ENCODE assay signal across 9 mouse cellular contexts in genomic region chr13:103978286-103978866, GRCm38 (mm10). TPM values are rescaled to one million over a fixed set of nuclear protein-coding genes. Genes with fewer than 3 reads are reported as not detected.
DNase-seq lines count a peak whose midpoint lies in the region; ATAC-seq and TF ChIP-seq lines count a peak whose summit lies in the region.
"Had no signal": no experiment of that assay in that cellular context is flagged by ENCODE, and none has a peak within 500 bp of the region (broad histone marks: within the 10 kb centered on the region; RNA-seq: fewer than 3 reads in every experiment).

No protein-coding gene starts in this region.

- H3K4me3 ChIP-seq in intestine, postnatal 0 days (ENCODE audit: low read depth, low read length): no peak overlapping the region
- H3K4me3 ChIP-seq in cerebellum, adult 2 months (replicated peaks; ENCODE audit: insufficient read depth, low read depth, low read length): no peak overlapping the region
- H3K4me3 ChIP-seq: liver, embryonic 13.5 days had no signal

- H3K9ac ChIP-seq in intestine, postnatal 0 days (ENCODE audit: low read depth, low read length): no peak overlapping the region
- H3K9ac ChIP-seq: liver, embryonic 13.5 days had no signal

- ATAC-seq in intestine, postnatal 0 days: peak; percentile 58

- H3K36me3 ChIP-seq in intestine, postnatal 0 days (ENCODE audit: control insufficient read depth, insufficient read depth): no peaks in the 10 kb centered on the region
- H3K36me3 ChIP-seq: liver, embryonic 13.5 days had no signal

- no peaks in the 10 kb centered on the region for H3K27me3 ChIP-seq in intestine, postnatal 0 days (replicated peaks; ENCODE audit: control insufficient read depth, insufficient read depth, low read length)
- H3K27me3 ChIP-seq in cerebellum, adult 2 months (ENCODE audit: control insufficient read depth, insufficient read depth, low read length): no peaks in the 10 kb centered on the region; the same call in 1 of the 2 replicates
- H3K27me3 ChIP-seq: liver, embryonic 13.5 days had no signal

- no peak overlapping the region for H3K4me2 ChIP-seq in intestine, postnatal 0 days (replicated peaks; ENCODE audit: low read depth)
- H3K4me2 ChIP-seq: liver, embryonic 13.5 days had no signal

- peak overlapping the region; percentile 84 for H3K27ac ChIP-seq in intestine, postnatal 0 days (ENCODE audit: low read depth, low read length)
- H3K27ac ChIP-seq in cerebellum, adult 2 months (ENCODE audit: insufficient read depth, low read length): no peak overlapping the region
- H3K27ac ChIP-seq: liver, embryonic 13.5 days had no signal

- DNase-seq in adrenal gland, adult 2 months: peak; percentile 76
- peak; percentile 83 for DNase-seq in fibroblast of lung, adult 2 months (ENCODE audit: low read depth)
- DNase-seq in lung, postnatal 36 days: peak; percentile 62
- no peak for DNase-seq in left cerebral cortex, postnatal 4 days
- no peak for DNase-seq in left cerebral cortex, adult 18-20 months (ENCODE audit: low spot score in 2 of 2)
- no peak for DNase-seq in cerebellum, adult 2 months
- no peak for DNase-seq in layer of hippocampus, adult 11-12 months (ENCODE audit: low spot score)
- DNase-seq: liver, embryonic 13.5 days had no signal

- no peak for TF ChIP-seq POLR2A in cerebellum, adult 2 months (IDR thresholded peaks at IDR 0.05; ENCODE audit: borderline replicate concordance, insufficient read depth, low read length)

- H3K9me3 ChIP-seq in intestine, postnatal 0 days (ENCODE audit: control insufficient read depth): 0 out of 2 replicates have a peak, but pooled peaks cover 4% of the 10 kb centered on the region
- H3K9me3 ChIP-seq: liver, embryonic 13.5 days had no signal

- H3K4me1 ChIP-seq in intestine, postnatal 0 days (replicated peaks; ENCODE audit: control insufficient read depth, insufficient read depth, low read length): no peaks in the 10 kb centered on the region; the same call in 1 of the 2 replicates
- H3K4me1 ChIP-seq in cerebellum, adult 2 months (ENCODE audit: control insufficient read depth, insufficient read depth, low read length): no peaks in the 10 kb centered on the region
- H3K4me1 ChIP-seq: liver, embryonic 13.5 days had no signal

- intact Hi-C loops in left cerebral cortex, postnatal 4 days (cut with DNase I): no loop called here

- 21% methylated on average over 5 of the region's 5 CpGs for WGBS in intestine, postnatal 0 days
- 53% methylated on average over 5 of the region's 5 CpGs for WGBS in cerebellum, adult 2 months

- TF ChIP-seq CTCF in intestine, postnatal 0 days (IDR thresholded peaks at IDR 0.05; ENCODE audit: low read depth): no peak
- TF ChIP-seq CTCF in cerebellum, adult 2 months (IDR thresholded peaks at IDR 0.05; ENCODE audit: borderline replicate concordance, insufficient read depth, low read depth, low read length): no peak

RNA-seq across cellular contexts. Expression of gene Erbin, which starts 58.1 kb away (rescaled TPM):
- total RNA-seq in adrenal gland, adult 2 months (2021): 10 to 100 TPM; 88.6 to 88.9 TPM
- 4.3 and 5.8 TPM in 2 replicates for polyA plus RNA-seq in adrenal gland, adult 2 months (2012; rRNA removed)
- 28.4 and 31.1 TPM in 2 replicates for polyA plus RNA-seq in intestine, postnatal 0 days (2015; fragmentation: Nextera tagmentation; extraction: Ambion mirVana)
- 10 to 100 TPM; 33.1 to 35.3 TPM for total RNA-seq in left cerebral cortex, postnatal 4 days (2021)
- total RNA-seq in left cerebral cortex, adult 18-20 months (2021): 10 to 100 TPM; 43.9 to 45.0 TPM
- polyA plus RNA-seq in cerebellum, adult 2 months (2012; rRNA removed): 23.2 and 28.0 TPM in 2 replicates

Comparison
In these comparisons a context has a peak if more than half of its experiments do, and no peak if none do; other contexts are left out.
1. DNase-seq: peak in adrenal gland, adult 2 months (single experiment), fibroblast of lung, adult 2 months (single experiment) and lung, postnatal 36 days (single experiment); none in left cerebral cortex, postnatal 4 days (single experiment), left cerebral cortex, adult 18-20 months (0 of 2), cerebellum, adult 2 months (0 of 2) and layer of hippocampus, adult 11-12 months (single experiment).